Comparison of ENCODE assay signal across 14 mouse cellular contexts in genomic region chr8:17647559-17647958, GRCm38 (mm10).
"Had no signal": no experiment of that assay in that cellular context is flagged by ENCODE, and none has a peak within 500 bp of the region (broad histone marks: within the 10 kb centered on the region; RNA-seq: fewer than 3 reads in every experiment).

No protein-coding gene starts in this region.

- H3K36me3 ChIP-seq: limb, embryonic 15.5 days; liver, embryonic 12.5 days; midbrain, embryonic 10.5 days; neural tube, embryonic 15.5 days had no signal

- H3K9me3 ChIP-seq: limb, embryonic 15.5 days; liver, embryonic 12.5 days; midbrain, embryonic 10.5 days; neural tube, embryonic 15.5 days had no signal

- DNase-seq: kidney, postnatal 10 days; kidney, postnatal 4 days; lung, embryonic 14.5 days; lung, postnatal 10 days; lung, postnatal 4 days; right cerebral cortex, adult 18-20 months; spleen, adult 18-20 months; thymus, adult 18-20 months; thymus, postnatal 14 days had no signal

- ATAC-seq: liver, embryonic 12.5 days had no signal

- H3K27ac ChIP-seq: limb, embryonic 15.5 days; liver, embryonic 12.5 days; midbrain, embryonic 10.5 days; neural tube, embryonic 15.5 days had no signal

- H3K27me3 ChIP-seq: limb, embryonic 15.5 days; liver, embryonic 12.5 days; neural tube, embryonic 15.5 days had no signal

- H3K9ac ChIP-seq: limb, embryonic 15.5 days; liver, embryonic 12.5 days; lung, embryonic 14.5 days; neural tube, embryonic 15.5 days had no signal

- H3K4me1 ChIP-seq: limb, embryonic 15.5 days; liver, embryonic 12.5 days; midbrain, embryonic 10.5 days; neural tube, embryonic 15.5 days had no signal

- H3K4me3 ChIP-seq: limb, embryonic 15.5 days; liver, embryonic 12.5 days; midbrain, embryonic 10.5 days; myocyte; neural tube, embryonic 15.5 days had no signal

- H3K4me2 ChIP-seq: limb, embryonic 15.5 days; liver, embryonic 12.5 days; lung, embryonic 14.5 days; neural tube, embryonic 15.5 days had no signal
